Mouse (Mus musculus) liver, adult 2 months (tissue): ENCODE measurements around the gene Tex33. TPM values are rescaled to one million over a fixed set of nuclear protein-coding genes. Genes with fewer than 3 reads are reported as not detected.
A peak's percentile ranks its signal among the peaks of the same experiment; 100 is the strongest.

Experiments used
- DNase-seq: peaks from one replicate; pipeline ENCODE4 v3.0.0-alpha.2; 2011; ENCODE audit warnings: low read depth, low spot score; ENCODE audit errors: extremely low read depth
- H3K27ac ChIP-seq: fragments of 200-500 bp; replicated peaks from 2 replicates; pipeline ENCODE4 v1.5.1; 2012; ENCODE audit warnings: low read depth, mild to moderate bottlenecking, control low read depth, inconsistent platforms, low read length; ENCODE audit not compliant: insufficient read depth
- H3K27me3 ChIP-seq: fragments of 200-500 bp; 2 replicates; pipeline ENCODE4 v1.6.1; 2012; ENCODE audit warnings: mild to moderate bottlenecking, moderate library complexity, low read length, inconsistent platforms; ENCODE audit not compliant: control insufficient read depth, insufficient read depth
- H3K36me3 ChIP-seq: fragments of 200-500 bp; 2 replicates; pipeline ENCODE4 v1.6.1; 2012; ENCODE audit warnings: low read length, inconsistent platforms; ENCODE audit not compliant: control insufficient read depth, insufficient read depth
- H3K4me1 ChIP-seq: fragments of 200-500 bp; 2 replicates; pipeline ENCODE4 v1.6.1; 2011; ENCODE audit warnings: low read length; ENCODE audit not compliant: control insufficient read depth, insufficient read depth
- H3K4me3 ChIP-seq: fragments of 200-500 bp; 2 replicates; pipeline ENCODE4 v1.5.1; 2011; ENCODE audit warnings: low read depth, mild to moderate bottlenecking, control low read depth, low read length, moderate library complexity; ENCODE audit not compliant: insufficient read depth
- H3K79me2 ChIP-seq: fragments of 200-500 bp; 2 replicates; pipeline ENCODE4 v1.6.1; 2012; ENCODE audit warnings: inconsistent platforms, mild to moderate bottlenecking, low read length, moderate library complexity; ENCODE audit not compliant: control insufficient read depth, insufficient read depth
- H3K9ac ChIP-seq: fragments of 200-500 bp; 2 replicates; pipeline ENCODE4 v1.6.1; 2012; ENCODE audit warnings: low read depth, mild to moderate bottlenecking, control low read depth, inconsistent platforms, low read length
- CTCF ChIP-seq: fragments of 200-500 bp; IDR thresholded peaks from 2 replicates; pipeline ENCODE4 v1.5.1; 2011; ENCODE audit warnings: low read depth, low read length, control low read depth
- POLR2A ChIP-seq: fragments of 200-500 bp; IDR thresholded peaks from 2 replicates; pipeline ENCODE4 v1.6.1; 2011; ENCODE audit warnings: low read length, control low read depth; ENCODE audit not compliant: insufficient read depth; ENCODE audit errors: extremely low read depth
- WGBS: fragments of 180-500 bp; shearing (Covaris S2); methylation state at CpG from one replicate; pipeline ENCODE4 v1.1.7; 2018; 5-methylcytosine and 5-hydroxymethylcytosine counted together
- polyA plus RNA-seq: library from polyadenylated mRNA; depleted of rRNA; stranded (reverse); fragments of >200 nt; gene quantifications from 2 replicates; pipeline ENCODE4 v1.2.3, GENCODE M21; 2012
- total RNA-seq: library from RNA; depleted of rRNA; stranded (reverse); fragments of >200 nt; gene quantifications from 2 replicates; pipeline ENCODE4 v1.2.3, GENCODE M21; 2014

Tex33 gene
- total and polyA plus RNA-seq, 2 experiments, result not detected

DNA sequence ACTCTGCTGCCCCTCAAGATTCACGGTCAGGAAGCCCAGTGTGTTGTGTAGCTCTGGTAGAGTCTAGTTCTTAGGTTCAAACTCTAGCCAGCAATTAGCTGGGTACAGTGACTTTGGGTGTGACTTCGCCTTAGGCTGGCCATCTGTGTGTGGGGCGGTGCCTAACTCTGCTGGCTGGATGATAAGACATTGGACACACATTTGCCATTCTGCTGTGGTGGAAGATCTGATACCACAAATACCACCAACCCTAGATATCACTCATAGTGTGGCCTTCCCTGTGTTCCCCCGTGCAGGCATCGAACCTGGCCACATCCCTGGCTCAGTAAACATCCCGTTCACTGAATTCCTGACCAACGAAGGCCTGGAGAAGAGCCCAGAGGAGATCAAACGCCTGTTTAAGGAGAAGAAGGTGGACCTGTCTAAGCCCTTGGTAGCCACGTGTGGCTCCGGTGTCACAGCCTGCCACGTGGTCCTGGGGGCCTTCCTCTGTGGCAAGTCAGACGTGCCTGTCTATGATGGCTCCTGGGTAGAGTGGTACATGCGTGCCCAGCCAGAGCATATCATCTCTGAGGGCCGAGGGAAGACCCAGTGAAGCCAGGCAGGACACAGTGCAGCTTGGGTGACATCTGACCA, 17.5 kb upstream of the Tex33 start:
- no peak for DNase-seq
- no peaks in the 10 kb centered on the region for H3K27me3 ChIP-seq
- 54% methylated on average over 14 of the region's 14 CpGs for WGBS
- peaks cover 18% of the 10 kb centered on the region; the same call in 1 of the 2 replicates for H3K79me2 ChIP-seq
- TF ChIP-seq POLR2A, result no peak
- no peak for TF ChIP-seq CTCF
- no peak overlapping the region for H3K4me3 ChIP-seq
- H3K4me1 ChIP-seq, result peaks cover 38% of the 10 kb centered on the region
- peaks cover 2% of the 10 kb centered on the region; the same call in 1 of the 2 replicates for H3K36me3 ChIP-seq
- no peak overlapping the region for H3K27ac ChIP-seq
- no peak overlapping the region for H3K9ac ChIP-seq

- Histone ChIP-seq H3K4me3 (peak overlapping the region; percentile 64), H3K9ac (peak overlapping the region; percentile 78), H3K4me1 (peaks cover 29% of the 10 kb centered on the region), H3K36me3 (peaks cover 2% of the 10 kb centered on the region; the same call in 1 of the 2 replicates), H3K27ac (peak overlapping the region; percentile 93), H3K27me3 (no peaks in the 10 kb centered on the region), H3K79me2 (peaks cover 38% of the 10 kb centered on the region; the same call in 1 of the 2 replicates)
- peak; percentile 98 for DNase-seq
- WGBS, result 26% methylated on average over 12 of the region's 12 CpGs
- TF ChIP-seq POLR2A, result no peak
- TF ChIP-seq CTCF, result no peak
Measured at GRCm38 (mm10) chr15:78409570-78410052, 13.9 kb upstream of the Tex33 start.

DNA sequence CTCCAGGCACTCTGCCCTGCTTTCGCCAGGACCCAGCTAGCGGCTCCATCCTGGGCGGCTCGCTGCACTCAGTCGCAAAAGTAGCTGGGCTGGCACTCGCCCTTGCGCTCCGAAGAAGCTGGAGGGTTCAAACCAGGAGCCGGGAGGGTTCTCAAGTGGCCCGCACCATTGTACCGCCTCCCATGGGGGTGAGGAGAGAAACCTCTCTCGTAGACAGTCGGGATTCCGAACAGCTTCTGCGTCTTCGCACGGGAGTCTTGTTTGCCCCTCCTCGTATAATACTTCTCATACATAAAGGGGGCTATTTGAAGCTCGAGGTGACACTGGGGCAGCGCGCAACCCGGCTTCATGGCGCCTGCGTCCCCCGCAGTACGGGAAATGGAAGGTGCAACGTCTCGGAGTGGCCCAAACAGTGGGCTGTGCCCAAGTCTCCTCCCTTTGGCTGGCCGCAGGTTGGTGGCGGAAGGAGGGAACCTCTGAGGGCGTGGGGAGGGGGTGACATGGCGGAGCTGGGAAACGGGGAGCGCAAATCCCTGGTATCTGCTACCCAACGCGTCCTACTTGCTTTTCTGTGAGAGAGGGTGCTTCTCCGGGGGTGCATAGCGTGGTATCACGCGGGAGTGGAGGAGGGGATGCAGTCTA, 10.7 kb upstream of the Tex33 start, which contains the start of gene Mpst:
Gene Mpst (plus strand): TSS at position 124 of the 642 bp plus-strand sequence.
- TF ChIP-seq POLR2A (peak; percentile 94), CTCF (no peak)
- H3K9ac ChIP-seq, result peak within 1 kb of the TSS; percentile 98
- peak within 1 kb of the TSS; percentile 100 for H3K27ac ChIP-seq
- H3K79me2 ChIP-seq, result peaks cover 33% of the 10 kb centered on the region; the same call in 1 of the 2 replicates
- H3K27me3 ChIP-seq, result no peaks in the 10 kb centered on the region
- peak within 1 kb of the TSS; percentile 91 for H3K4me3 ChIP-seq
- peak; percentile 86 for DNase-seq
- under 1% methylated on average over 40 of the region's 40 CpGs for WGBS
- peaks cover 24% of the 10 kb centered on the region for H3K4me1 ChIP-seq
- no peaks in the 10 kb centered on the region for H3K36me3 ChIP-seq

GRCm38 (mm10) chr15:78405517-78406211, 10.0 kb upstream of the Tex33 start, which contains the start of gene Tst:
Gene Tst, minus strand, starts transcription at chr15:78405907.
- TF ChIP-seq POLR2A (peak; percentile 85; the same call in 1 of the 2 replicates), CTCF (no peak)
- peak within 1 kb of the TSS; percentile 98 for H3K9ac ChIP-seq

GRCm38 (mm10) chr15:78405098-78405497, 9.4 kb upstream of the Tex33 start:
- DNase-seq, result peak; percentile 58
- peak overlapping the region; percentile 90 for H3K9ac ChIP-seq
- TF ChIP-seq POLR2A, result no peak
- TF ChIP-seq CTCF, result no peak
- H3K79me2 ChIP-seq, result peaks cover 21% of the 10 kb centered on the region; the same call in 1 of the 2 replicates
- H3K4me3 ChIP-seq, result peak overlapping the region; percentile 91
- WGBS, result 12% methylated on average over 11 of the region's 11 CpGs
- peak overlapping the region; percentile 90 for H3K27ac ChIP-seq
- H3K36me3 ChIP-seq, result 0 out of 2 replicates have a peak, but pooled peaks cover under 1% of the 10 kb centered on the region
- peaks cover 26% of the 10 kb centered on the region for H3K4me1 ChIP-seq
- H3K27me3 ChIP-seq, result no peaks in the 10 kb centered on the region

More at GRCm38 (mm10) chr15:78405517-78406211, 10.0 kb upstream of the Tex33 start, which contains the start of gene Tst:
- Histone ChIP-seq H3K4me1 (peaks cover 26% of the 10 kb centered on the region), H3K27ac (peak within 1 kb of the TSS; percentile 100), H3K79me2 (peaks cover 27% of the 10 kb centered on the region; the same call in 1 of the 2 replicates), H3K36me3 (no peaks in the 10 kb centered on the region), H3K27me3 (no peaks in the 10 kb centered on the region), H3K4me3 (peak within 1 kb of the TSS; percentile 91)
- under 1% methylated on average over 34 of the region's 34 CpGs for WGBS
- peak; percentile 97 for DNase-seq
